Mouse (Mus musculus) heart, postnatal 36 days (tissue): ENCODE results near the gene Sult2a5. TPM values are rescaled to one million over a fixed set of nuclear protein-coding genes. Genes with fewer than 3 reads are reported as not detected.

Experiments
- DNase-seq, 2 experiments: peaks; one replicate each; pipeline ENCODE4 v3.0.0; 2021 to 2022
- intact Hi-C: fragments of 180-260 bp; cut with DNase I; formaldehyde crosslinking; loops from one replicate; pipeline ENCODE4 v1.15.1; 2025
- total RNA-seq, 2 experiments: library from RNA; stranded (reverse); gene quantifications; 2 replicates each; pipeline ENCODE4 v1.2.3; 2021

Sult2a5 gene
- total RNA-seq = not detected

GRCm38 (mm10) chr7:13623667-13624066 lies at the start of gene Sult2a5:
Gene Sult2a5, plus strand, starts transcription at chr7:13623967.
- no peak for DNase-seq
- intact Hi-C loops = no loop called here

Other genes with a start within 250 kb of the Sult2a5 start
- gene Cabp5, start 225.8 kb upstream of the Sult2a5 start, total RNA-seq = not detected
- gene Bsph1, start 173.1 kb upstream of the Sult2a5 start, total RNA-seq = not detected
- gene Bsph2, start 52.9 kb upstream of the Sult2a5 start, total RNA-seq = not detected
- not detected for gene Sult2a2, start 109.5 kb downstream of the Sult2a5 start, total RNA-seq
- gene Sult2a1, start 213.4 kb downstream of the Sult2a5 start, total RNA-seq = not detected